Mouse (Mus musculus) cerebellum, postnatal 14 days (tissue): ENCODE measurements at regions not wholly inside any gene's neighbourhood (a gene's known extent, or its start where the extent isn't known, plus 50 kb on each side); places are given as distances from the start of the nearest gene placed in this dataset.

Source experiments
- DNase-seq, 2 experiments: peaks; one replicate each; pipeline ENCODE4 v3.0.0; 2021; ENCODE audit warnings: mixed read lengths in 2 of 2

GRCm38 (mm10) chr14:59075845-59076745, 66.6 kb downstream of the 1700129C05Rik start:
- DNase-seq = peak; percentile 10 to 27

GRCm38 (mm10) chr14:59072323-59073039, 70.2 kb downstream of the 1700129C05Rik start:
- no peak for DNase-seq

- DNase-seq = no peak
Observed at GRCm38 (mm10) chr14:59070056-59070455, 72.6 kb downstream of the 1700129C05Rik start.

DNA sequence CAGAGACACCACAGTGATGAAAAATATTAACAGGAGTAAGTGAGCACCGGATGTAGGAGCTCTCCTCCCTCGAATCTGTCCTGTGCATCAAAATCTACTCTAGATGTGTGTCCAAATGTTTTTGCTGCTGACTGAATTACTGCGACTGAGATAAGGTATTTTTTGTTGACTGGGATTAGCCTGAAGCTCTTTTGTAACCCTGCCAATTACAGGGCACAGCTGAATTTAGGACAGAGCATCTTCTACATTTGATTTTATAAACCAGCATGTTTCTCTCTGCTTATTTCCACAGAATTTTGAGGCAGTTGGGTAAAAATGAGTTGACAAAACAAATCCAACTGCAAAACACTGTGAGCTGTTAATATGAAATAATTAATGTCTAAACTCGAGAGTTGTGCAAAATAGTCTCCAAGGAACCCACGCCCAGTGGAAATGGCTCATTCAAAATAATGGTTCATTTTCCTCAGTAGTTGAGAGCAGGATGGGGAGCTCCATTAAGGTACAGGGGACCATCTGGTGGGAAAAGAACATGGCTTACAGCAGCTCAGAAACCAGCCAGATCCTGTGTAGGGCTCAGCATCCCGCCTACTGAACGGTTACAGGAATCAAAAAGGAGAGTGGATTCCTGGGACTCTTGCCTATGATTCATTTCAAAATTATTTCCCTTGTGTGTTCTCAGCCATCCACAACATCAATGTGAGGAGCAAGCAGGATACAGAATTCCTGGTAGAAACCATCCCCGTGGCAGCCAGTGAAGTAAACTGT, 76.1 kb downstream of the 1700129C05Rik start:
- DNase-seq = peak in 1 of 2 experiments; percentile 33

GRCm38 (mm10) chr14:59063221-59063620, 79.5 kb downstream of the 1700129C05Rik start:
- peak; percentile 54 to 62 for DNase-seq

GRCm38 (mm10) chr14:59056832-59057231, 85.9 kb downstream of the 1700129C05Rik start:
- no peak for DNase-seq

DNA sequence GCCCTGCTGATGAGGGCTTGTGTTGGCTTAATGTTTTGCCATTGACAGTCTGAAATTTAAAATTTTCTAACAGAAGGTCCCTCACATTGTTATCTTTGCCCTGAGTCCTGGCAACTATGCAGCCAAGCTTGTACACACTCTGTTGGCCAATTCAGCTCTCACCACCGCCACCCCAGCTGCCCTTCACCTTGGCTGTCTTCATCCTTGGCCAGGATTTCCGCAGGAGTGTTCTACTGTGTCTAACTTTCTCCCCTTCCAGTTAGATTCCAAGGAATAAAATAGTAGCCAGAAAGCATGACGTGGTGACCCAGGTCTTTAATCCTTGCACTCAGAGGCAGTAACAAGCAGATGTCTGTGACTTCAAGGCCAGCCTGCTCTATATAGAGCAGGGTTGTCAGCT, 87.4 kb downstream of the 1700129C05Rik start:
- DNase-seq = peak; percentile 33 to 43

DNA sequence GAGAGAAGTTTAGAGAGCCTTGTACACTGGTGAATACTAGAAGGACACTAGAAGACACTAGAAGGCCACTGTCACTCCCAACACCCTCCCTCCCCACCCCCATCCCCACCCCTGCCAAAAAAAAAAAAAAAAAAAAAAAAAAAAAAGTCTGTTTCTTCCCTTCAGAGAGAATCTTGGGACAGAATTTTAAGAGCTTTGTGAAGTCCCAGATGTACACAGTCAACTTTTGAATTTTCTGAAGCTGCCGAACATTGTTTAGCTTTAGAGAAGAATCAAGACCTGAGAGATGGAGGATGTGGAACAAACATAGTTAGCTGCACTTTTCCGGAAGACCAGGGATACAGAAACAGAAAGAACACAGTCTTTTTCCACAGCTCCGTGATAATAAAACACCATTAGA, 90.3 kb downstream of the 1700129C05Rik start:
- DNase-seq = no peak

GRCm38 (mm10) chr14:59051478-59051879, 91.2 kb downstream of the 1700129C05Rik start:
- DNase-seq = no peak

- no peak for DNase-seq
Observed at GRCm38 (mm10) chr14:59045687-59046086, 97.0 kb downstream of the 1700129C05Rik start.

- no peak for DNase-seq
Observed at GRCm38 (mm10) chr14:59045235-59045634, 97.5 kb downstream of the 1700129C05Rik start.

DNA sequence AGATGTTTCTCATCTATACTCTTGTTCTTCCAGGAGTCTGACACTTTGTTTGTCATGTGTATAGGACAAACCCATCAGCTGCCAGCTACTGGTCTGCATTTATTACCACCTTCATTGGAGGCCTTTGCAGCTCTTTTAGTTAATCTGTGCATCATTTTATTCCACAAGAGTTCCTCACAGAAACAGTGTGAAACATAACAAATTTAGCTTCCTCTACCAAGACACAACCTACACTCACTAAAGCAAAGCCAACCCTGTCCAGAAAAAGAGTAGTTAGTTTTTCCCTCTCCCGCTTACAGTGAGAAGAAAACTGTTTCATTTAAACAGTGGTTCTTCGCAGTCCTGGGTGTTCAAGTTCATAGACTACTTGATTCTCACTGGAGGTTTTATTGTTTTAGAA, 100.5 kb downstream of the 1700129C05Rik start:
- DNase-seq = no peak

DNA sequence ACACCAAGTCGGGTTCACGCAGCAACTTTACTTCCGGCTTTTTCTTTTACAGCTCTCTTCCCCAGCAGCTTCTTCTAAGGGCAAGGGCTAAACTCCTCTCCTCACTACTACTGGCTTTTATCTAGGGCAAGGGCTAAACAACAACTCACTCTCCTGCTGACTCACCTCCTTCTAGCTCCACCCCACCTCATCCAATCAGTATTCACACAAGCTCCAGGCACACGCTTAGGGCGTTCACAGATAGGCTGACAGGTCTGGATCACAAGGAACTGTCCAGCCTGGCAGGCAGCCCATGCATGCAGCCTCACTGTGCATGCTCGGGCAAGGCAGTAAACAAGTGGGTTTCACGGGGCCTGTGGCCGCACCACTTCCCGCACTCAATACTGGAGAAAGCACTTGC, 116.9 kb downstream of the 1700129C05Rik start:
- DNase-seq = peak in 1 of 2 experiments; percentile 10

- DNase-seq = no peak
Observed at GRCm38 (mm10) chr14:59009534-59009933, 133.2 kb downstream of the 1700129C05Rik start.

DNA sequence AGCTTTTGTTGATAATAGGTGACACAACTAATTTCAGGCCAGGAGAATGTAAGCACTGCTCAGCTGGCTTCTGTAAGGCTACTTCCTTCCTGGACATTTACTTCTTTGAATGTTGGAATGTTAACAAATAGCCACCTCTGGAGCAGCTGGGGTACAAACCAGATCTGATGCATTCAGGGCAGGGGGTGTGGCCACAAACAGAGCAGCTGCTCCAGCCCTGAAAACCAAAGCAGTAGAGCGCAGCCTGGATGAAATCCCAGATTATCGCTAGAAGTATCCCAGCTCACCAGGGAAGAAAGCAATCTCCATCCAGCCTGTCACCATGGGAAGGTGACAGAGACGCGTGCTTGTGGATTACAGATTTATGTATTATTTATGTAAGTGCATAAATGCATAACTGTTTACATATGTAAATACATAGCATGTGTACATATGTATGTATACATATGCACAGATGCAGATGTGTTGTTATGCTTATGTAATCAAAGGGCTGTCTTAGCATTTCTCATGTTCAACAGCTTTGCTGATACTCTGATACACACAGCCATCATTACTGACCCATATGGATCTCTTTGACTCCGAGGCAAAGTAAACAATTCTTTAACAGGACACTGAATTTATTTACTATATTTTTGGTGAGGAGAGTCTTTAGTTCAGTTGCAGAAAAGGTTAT, 143.5 kb downstream of the 1700129C05Rik start:
- DNase-seq = peak; percentile 5 to 6

DNA sequence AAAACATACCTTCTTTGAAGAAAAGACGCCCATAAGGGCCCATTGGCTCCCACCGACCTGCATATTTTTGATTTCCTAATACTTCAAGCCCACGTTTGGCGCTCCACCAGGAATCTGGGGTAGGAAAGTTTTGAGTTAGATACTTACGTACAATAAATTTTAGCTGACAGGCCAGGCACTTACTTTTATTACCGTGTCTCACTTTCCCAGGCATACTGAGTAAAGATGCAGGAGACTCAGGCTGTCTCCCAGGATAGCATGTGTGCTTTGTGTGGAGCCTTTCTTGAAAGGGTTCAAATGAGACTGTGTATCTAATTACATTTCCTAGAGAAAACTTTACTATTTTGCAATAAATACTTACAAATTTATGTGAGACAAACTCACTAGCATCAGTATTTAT, 147.7 kb downstream of the 1700129C05Rik start:
- DNase-seq = no peak

DNA sequence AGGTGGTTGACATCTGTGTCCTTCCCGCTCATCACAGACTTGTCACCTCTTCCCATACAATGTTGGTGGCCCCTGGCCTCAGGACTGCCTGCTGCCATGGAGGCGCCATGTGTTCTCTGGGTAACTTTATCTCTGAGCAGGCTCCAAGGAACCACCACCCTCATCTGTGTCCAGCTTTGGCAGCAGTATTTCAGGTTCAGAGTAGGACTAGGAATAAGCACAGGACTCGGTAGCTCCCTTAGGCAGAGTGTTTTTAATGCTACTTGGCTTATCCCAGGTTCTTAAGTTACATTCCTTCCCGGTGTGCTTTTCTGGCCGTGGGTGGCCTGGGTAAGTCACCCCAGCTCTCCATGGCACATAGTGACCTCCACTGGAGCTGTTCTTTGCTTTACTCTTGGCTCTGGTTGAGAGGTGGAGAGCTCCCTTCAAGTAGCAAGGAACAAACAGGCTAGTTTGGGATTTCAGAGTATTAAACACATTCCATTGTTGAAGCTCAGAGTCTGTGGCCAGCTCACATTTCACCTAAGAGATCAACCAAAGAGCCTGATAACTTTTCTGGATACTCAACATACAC, 153.0 kb downstream of the 1700129C05Rik start:
- DNase-seq = no peak

DNA sequence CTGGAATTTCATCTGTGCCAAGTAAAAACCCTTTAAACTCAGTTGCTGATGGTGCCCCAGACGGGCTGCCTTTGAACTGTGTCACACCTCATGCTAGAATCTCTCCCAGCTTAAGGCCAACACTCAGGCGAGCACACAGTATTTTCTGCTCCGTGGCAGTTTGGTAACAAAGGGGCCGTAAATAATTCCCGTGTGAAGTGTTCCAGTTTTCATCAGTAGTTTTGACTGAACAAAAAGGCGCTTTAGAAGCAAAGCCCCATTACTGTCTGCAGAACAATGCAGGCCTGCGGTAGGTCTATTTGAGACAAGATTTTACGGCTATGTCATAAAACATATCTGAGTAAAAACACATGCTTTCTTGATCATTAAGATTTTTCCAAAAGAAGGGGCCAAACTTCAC, 155.0 kb downstream of the 1700129C05Rik start:
- no peak for DNase-seq

DNA sequence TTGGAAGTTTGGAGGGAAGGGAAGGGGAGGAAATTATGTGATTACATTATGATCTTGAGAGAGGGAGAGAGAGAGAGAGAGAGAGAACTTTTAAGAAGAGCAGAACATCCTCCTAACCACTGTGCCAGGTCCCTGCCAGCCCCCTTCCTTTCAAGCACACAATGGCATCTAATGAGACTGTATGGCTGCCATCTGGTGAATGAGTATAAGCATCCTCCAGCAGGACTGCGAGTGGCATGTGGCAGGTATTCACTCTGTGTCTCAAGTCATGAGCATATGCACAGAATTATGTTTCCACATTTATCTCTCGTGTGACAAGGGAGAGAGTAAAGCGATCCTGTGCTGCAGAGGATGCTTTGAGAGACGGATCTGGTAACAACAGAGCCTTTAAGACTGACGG, 156.9 kb downstream of the 1700129C05Rik start:
- DNase-seq = no peak

DNA sequence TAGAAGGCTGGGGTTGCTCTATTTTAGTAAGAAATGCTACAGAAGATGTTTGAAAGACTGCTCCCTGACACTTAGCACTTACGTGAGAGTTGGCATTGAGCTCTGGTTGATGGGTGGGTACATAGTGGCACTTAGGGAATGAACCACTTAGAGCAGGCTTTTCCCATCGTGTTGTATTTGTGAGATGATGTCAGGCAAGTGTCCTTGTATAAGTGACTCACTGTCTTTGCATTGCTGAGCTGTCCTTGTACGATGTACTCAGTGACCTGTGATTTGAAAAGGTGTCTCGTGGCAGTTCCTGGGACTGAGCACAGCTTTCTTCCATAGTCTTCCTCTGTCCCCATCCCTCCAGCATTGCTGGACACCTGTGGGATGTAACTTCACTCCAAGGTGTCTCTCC, 165.9 kb downstream of the 1700129C05Rik start:
- no peak for DNase-seq

DNA sequence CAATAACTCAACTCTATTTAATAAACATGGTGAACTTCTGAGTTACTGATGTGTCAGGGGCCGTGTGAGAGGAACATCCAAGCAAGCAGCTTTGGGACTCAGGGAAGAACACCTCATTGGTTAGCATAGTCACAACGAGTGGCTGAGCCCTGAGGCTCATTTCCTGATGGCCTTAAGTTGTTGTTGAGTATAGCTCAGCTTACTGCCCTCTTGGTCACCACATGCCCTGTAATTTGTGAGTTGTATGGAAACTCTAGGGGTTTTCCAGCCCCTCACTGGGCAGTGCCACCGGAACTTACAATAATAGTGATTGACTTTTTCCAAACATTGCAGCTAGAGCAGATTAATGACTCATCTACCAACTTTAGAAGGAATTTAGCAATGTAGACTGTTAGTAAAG, 173.4 kb downstream of the 1700129C05Rik start:
- DNase-seq = no peak

DNA sequence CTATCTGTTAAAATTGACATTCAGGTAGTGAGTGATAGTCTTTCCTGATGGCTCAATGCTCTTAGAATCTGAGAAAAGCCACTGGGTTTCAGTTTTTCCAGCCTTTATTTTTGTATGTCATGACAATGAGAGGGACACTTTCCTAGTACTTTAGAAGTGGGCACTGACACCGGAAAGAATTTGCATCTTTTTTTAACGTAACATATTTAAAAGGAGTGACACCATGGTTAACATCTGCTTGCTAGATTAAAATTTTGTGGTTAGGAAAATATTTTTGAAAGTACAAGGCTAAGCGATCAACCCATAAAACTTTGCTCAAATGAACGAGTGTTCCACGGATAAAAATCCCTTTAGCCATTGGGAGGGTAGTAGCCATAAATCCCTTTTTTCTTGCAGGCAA, 174.7 kb downstream of the 1700129C05Rik start:
- no peak for DNase-seq
